Mouse (Mus musculus) megakaryocyte progenitor cell, adult 5-6 weeks (primary cell): ENCODE results near the gene Fggy. TPM values are rescaled to one million over a fixed set of nuclear protein-coding genes. Genes with fewer than 3 reads are reported as not detected.
A peak's percentile ranks its signal among the peaks of the same experiment; 100 is the strongest.

ENCODE experiments used
- ATAC-seq: replicated peaks from 2 replicates; pipeline ENCODE4 v1.8.0; 2016; ENCODE audit warnings: mild to moderate bottlenecking, moderate TSS enrichment, inconsistent platforms; ENCODE audit not compliant: poor library complexity
- total RNA-seq, 2 experiments: library from RNA; stranded (forward) in 1 of 2; stranded (reverse) in 1 of 2; fragments of 157-497, 149-512 nt in 1 of 2; fragments of 200-1000 nt in 1 of 2; gene quantifications; 2 replicates each; pipeline versions ENCODE4 v1.2.3 to v1.2.4; 2015 to 2017

The Fggy gene
- total RNA-seq, 2 experiments from 2014 or later = 7.3 to 10.1 TPM

GRCm38 (mm10) chr4:95653913-95654301 lies 96.6 kb downstream of the Fggy start:
- ATAC-seq = no peak

GRCm38 (mm10) chr4:95659024-95659423 lies 101.7 kb downstream of the Fggy start:
- no peak for ATAC-seq

DNA sequence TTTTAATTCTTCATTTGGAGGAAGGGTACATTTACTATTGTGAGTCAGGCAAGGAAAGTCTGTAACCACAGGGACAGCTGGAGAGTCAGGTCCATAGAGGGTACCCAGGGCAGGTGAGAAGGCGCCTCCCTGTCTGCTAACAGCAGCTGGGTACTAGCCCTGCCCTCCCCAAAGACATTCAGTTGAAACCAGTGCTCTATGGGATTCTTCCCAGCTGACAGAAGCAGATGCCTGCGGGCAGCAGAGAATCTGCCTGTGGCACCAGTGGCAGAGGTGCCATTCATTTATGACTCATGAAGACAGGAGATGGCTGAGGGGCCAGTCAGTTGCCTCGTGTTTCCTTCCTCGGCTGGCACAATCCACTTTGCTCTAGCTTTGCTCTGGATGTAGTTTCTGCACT lies 106.3 kb downstream of the Fggy start:
- no peak for ATAC-seq

DNA sequence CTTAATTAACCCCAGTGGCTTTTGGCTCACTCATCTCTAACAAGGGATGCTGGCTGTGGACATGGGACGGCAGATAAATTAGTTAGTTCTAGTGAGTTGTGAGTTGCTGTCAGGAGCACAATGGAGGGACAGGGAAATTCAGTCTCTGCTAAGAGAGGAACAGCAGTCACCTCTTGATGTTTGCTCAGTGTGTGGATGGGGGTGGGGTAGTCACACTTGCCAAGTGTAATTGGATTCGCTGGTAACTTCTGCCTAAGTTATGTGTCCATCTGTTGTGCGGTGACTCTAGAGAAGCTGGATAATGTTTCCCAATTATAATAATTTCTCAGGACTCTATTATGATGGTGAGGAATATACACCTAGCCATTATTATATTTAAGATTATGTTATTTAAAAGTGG lies 107.0 kb downstream of the Fggy start:
- no peak for ATAC-seq

GRCm38 (mm10) chr4:95666284-95666889 lies 109.1 kb downstream of the Fggy start:
- no peak for ATAC-seq

GRCm38 (mm10) chr4:95666896-95667295 lies 109.6 kb downstream of the Fggy start:
- ATAC-seq = no peak

DNA sequence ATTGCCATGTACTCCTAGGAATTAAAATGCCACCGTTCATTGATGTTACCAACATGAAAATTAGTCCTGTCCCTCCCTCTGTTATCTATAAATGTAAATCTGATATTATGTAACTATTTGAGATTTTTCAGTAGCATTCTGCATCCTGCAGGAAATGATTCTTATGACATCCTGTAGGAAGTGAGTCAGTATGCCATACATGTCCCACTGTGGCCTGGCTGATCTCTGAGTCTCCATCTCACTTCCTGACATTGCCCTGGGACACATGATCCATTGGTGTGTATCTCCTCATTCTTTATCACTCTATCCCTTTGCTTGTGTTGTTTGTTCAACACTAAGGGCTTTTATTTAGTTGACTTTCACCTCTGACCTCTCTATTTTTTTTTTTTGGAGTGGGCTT lies 110.3 kb downstream of the Fggy start:
- peak; percentile 50 for ATAC-seq

DNA sequence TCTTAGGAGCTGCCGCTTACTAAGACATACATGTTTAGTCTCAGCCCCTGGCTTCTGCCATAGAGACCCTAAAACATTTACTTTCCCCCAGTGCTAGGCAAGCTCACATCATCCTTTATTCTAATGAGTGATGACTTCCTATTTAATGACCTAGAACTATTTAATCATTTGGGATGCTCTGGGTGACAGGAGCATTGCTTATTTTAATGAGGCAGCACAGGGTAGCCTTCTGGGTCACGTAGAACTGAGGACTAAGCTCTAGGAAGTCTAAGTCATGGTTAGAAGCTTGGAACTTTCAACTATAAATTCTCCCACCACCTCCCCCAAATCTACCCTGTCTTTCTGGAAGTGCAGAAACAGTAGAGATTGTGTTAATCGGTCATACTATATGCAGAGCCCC lies 111.2 kb downstream of the Fggy start:
- no peak for ATAC-seq

GRCm38 (mm10) chr4:95669336-95669735 lies 112.0 kb downstream of the Fggy start:
- peak; percentile 68 for ATAC-seq

- ATAC-seq = no peak
Measured at GRCm38 (mm10) chr4:95670559-95670958, 113.3 kb downstream of the Fggy start.

- ATAC-seq = no peak
Measured at GRCm38 (mm10) chr4:95672039-95672438, 114.7 kb downstream of the Fggy start.

DNA sequence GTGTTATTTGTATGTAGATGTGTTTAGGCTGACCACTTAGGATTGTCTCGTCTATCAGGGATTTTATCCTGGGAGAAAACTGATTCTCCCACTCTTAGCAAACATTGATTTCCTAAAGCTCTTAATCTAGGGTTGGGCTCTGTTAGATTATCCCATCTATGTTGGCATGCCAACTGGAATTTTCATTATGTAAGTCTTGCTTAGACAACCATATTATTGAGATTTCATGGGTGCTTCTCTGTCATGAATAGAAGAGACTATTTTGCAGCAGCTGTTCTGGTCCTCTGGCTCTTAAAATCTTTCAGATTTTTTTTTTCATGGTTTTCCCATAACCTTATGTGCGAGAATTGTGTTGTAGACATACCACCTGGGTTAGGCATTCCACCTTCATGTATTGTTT lies 119.1 kb downstream of the Fggy start:
- no peak for ATAC-seq

DNA sequence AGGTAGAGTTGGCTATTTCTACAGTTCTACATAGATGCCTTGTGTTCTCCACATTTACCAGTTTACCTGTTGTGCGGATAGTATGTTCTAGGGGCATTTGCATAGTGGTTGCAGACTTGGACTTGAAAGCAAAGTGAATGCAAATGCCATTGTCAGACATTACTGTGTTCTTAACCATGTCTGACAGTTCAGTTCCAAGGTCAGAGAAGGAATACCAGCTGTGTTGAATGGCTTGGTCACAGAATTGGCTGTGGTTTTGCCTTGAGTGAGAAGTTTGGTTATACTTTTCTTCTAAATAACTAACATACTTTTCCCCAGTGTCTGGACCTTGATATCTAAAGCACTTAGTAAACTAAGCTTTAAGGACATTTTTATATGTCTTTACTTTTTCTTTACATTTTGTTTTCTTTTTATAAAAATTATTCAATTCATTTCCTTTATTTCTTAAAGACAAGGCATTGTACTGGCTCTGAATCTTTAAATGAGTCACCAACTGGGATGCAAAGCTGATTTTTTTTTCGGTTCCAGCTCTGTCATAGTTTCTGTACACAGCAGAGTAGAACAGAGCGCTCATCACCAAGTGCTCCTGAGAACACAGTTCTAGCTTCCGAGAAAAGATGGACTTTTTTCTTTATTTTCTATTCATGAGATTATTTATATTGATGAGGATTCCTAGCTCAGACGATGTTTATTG lies 123.6 kb downstream of the Fggy start:
- no peak for ATAC-seq

- ATAC-seq = no peak
Measured at GRCm38 (mm10) chr4:95684522-95685080, 127.3 kb downstream of the Fggy start.

DNA sequence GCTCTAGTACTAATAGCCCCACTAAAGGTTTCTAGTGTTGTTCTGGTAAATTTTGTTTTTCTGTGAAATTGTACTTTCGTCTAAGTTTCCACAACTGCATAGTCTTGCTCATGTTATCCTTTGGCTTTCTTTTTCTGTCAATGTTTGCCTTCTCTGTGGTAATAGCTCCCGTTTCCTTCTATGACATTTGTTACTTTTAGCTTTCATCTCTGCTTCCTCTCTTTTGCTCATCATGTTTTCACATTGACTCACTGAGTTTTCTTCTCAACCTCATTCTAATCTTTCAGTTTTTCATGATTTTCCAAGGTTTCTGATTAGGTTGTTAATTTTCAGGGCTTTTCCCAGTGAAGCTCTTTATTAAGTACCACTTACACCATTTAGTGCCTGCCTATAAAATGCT lies 129.5 kb downstream of the Fggy start:
- ATAC-seq = no peak

DNA sequence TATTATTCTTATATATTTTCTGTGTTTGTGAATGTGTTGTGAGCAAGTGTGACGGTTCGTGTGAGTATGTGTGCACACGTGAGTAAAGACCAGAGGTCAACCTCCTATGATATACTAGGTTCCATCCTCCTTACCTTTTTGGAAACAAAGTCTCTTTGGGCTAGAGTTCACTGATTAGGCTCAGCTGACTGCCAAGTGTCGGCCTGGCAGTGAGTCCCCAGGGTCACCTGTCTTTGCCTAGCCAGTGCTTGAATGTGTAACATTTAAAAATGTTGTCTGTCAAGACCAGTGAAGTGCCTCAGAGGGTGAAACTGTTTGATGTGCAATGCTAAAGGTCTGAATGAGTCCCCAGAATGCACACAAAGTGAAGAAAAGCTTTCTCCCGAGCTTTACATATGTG lies 130.0 kb downstream of the Fggy start:
- ATAC-seq = no peak

DNA sequence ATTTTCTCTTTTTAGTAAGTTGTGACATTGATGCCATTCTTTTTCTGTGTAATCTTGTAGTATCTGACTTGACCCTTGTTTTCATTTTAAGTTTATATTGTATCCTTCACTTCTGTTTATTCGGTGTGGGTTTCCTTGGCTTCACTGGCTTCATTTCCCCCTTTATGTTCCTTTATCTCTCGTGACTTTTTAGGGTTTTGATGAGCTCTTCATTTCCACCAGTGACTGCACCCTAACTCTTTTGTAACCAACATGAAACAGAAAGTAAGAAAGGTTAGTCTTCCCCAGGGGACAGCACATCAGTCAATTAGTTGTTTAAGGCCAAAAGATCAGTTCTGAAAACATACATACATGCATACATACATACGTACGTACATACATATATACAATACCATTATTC lies 130.9 kb downstream of the Fggy start:
- ATAC-seq = peak; percentile 48

DNA sequence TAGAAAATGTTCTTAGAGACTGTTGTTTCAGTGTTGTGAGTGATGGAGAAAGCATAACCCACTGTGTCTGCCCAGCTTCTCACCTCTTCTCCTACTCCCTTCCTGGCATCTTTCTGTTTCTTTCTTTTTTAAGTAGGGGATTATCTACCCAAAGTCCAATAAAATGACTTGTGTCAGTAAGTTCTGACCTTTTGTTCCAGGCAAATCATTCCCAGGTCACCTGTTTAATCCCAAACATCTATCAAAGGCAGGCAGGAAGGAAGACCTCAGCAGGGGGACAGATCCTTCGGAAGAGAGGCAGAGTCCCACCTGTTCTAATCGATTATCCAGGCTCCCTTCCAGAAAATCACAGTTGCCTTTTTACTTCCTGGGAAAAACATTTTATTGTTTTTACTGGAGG lies 143.1 kb downstream of the Fggy start:
- no peak for ATAC-seq

DNA sequence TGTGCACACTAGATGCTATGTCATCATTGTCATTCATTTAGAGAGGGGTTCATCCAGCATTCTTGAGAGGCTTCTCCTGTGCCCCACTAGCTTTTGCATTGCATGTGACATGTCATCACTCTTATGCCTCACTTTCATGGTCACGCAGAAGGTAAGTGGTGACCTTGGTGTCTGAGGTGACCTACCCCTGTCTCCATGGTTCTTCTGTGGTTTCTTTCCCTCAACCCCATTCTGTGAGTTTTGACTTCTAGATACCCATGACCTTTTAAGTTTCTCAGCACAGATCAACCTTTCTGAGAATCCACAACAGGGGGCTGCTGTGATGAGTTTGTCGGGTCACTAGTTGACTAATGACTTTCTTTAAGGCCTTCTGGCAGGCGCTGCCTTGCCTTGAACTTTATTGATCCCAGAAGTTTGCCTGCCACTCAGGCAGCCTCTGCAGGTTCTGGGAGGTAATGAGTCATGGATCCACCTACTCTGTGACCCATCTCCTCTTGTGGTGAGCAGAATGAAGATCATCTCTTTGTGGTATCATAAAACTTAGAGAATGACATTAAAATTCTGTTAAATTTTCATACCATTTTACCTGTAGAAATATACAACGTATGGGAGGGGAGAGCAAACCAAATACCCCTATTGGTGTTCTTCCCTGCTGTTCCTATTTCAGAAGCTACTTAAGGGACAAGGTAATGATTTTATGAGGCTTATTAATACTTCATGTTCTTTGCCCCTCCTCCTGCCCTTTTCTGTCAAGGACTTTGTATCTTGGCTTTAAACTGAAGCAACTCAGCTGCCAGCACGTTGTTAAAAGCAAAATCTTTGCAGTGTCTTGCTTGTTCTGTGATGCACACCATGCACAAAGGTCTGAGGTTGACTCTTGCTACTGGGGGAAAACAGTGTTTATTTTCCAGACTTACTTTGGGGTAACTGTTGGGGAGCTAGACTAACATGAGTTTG lies 150.9 kb downstream of the Fggy start:
- no peak for ATAC-seq

- peak; percentile 68 for ATAC-seq
Measured at GRCm38 (mm10) chr4:95709750-95710149, 152.4 kb downstream of the Fggy start.

DNA sequence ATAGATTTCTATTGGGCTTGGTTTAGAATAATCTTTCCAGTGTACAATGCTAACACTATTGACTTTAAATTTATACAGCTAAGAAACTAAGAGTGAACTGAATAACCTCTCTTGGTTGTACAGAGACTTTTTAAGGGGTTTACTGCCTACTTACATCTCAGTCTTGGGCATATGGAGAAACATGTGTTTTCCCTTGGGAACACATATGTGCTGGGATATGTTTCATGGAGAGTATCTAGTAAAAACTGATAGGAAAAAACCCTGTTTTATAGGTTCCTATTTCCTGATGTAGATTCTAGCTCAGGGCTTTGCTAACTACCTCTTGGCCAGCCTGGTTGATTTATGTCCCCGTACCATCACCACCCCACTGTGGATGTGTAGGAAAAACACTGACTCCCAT lies 155.5 kb downstream of the Fggy start:
- no peak for ATAC-seq
